Mouse (Mus musculus) gastrocnemius, postnatal 4 days (tissue): ENCODE results near the gene Alg12. TPM values are rescaled to one million over a fixed set of nuclear protein-coding genes. Genes with fewer than 3 reads are reported as not detected.
"Not testable (repeated sequence)": the region's sequence is repeated elsewhere in the genome, so short reads cannot be mapped to it uniquely, and the experiment has no call there.

ENCODE experiments used
- DNase-seq, 2 experiments: peaks; one replicate each; pipeline ENCODE4 v3.0.0; 2021 to 2022; ENCODE audit warnings: low spot score in 2 of 2, mixed read lengths in 2 of 2
- total RNA-seq, 2 experiments: library from RNA; stranded (reverse); gene quantifications; 2 replicates each; pipeline ENCODE4 v1.2.3; 2021

The Alg12 gene
- total RNA-seq, 2 experiments from 2014 or later: 6.9 to 9.0 TPM

- no peak for DNase-seq
These were observed 16.9 kb upstream of the Alg12 start for GRCm38 (mm10) chr15:88836031-88836430.

GRCm38 (mm10) chr15:88832536-88832935, 13.4 kb upstream of the Alg12 start:
- DNase-seq: no peak

GRCm38 (mm10) chr15:88831482-88831881, 12.4 kb upstream of the Alg12 start:
- DNase-seq: peak in 1 of 2 experiments; percentile 31

- no peak for DNase-seq
These were observed 11.6 kb upstream of the Alg12 start for GRCm38 (mm10) chr15:88830696-88831095.

GRCm38 (mm10) chr15:88829791-88830440, 10.8 kb upstream of the Alg12 start:
- DNase-seq: no peak

- DNase-seq: peak; percentile 83 to 89
These were observed 9.9 kb upstream of the Alg12 start for GRCm38 (mm10) chr15:88828800-88829705.

GRCm38 (mm10) chr15:88827991-88828799, 9.1 kb upstream of the Alg12 start:
- peak in 1 of 2 experiments; percentile 63 for DNase-seq

- DNase-seq: no peak
These were observed 8.3 kb upstream of the Alg12 start for GRCm38 (mm10) chr15:88827466-88827865.

GRCm38 (mm10) chr15:88823376-88823775, 4.3 kb upstream of the Alg12 start:
- no peak for DNase-seq

- no peak for DNase-seq
These were observed 3.4 kb upstream of the Alg12 start for GRCm38 (mm10) chr15:88822513-88822912.

- no peak for DNase-seq
These were observed 2.3 kb upstream of the Alg12 start for GRCm38 (mm10) chr15:88821403-88821802.

GRCm38 (mm10) chr15:88819906-88820303, 787 bp upstream of the Alg12 start:
- DNase-seq: no peak

GRCm38 (mm10) chr15:88815196-88815700, 3.9 kb downstream of the Alg12 start:
- no peak for DNase-seq

GRCm38 (mm10) chr15:88814411-88815047, 4.6 kb downstream of the Alg12 start:
- no peak for DNase-seq

- DNase-seq: not testable (repeated sequence)
These were observed 5.2 kb downstream of the Alg12 start for GRCm38 (mm10) chr15:88813873-88814272.

- no peak for DNase-seq
These were observed 5.9 kb downstream of the Alg12 start for GRCm38 (mm10) chr15:88813262-88813661.

GRCm38 (mm10) chr15:88810369-88810768, 8.7 kb downstream of the Alg12 start:
- no peak for DNase-seq

- DNase-seq: no peak
These were observed 11.0 kb downstream of the Alg12 start for GRCm38 (mm10) chr15:88808121-88808520.

GRCm38 (mm10) chr15:88802348-88802747, 16.8 kb downstream of the Alg12 start:
- no peak for DNase-seq

- no peak for DNase-seq
These were observed 17.2 kb downstream of the Alg12 start for GRCm38 (mm10) chr15:88801903-88802302.

- no peak for DNase-seq
These were observed 18.2 kb downstream of the Alg12 start for GRCm38 (mm10) chr15:88800921-88801354.
